12 mouse cellular contexts compared by ENCODE assay signal in the genomic region with DNA sequence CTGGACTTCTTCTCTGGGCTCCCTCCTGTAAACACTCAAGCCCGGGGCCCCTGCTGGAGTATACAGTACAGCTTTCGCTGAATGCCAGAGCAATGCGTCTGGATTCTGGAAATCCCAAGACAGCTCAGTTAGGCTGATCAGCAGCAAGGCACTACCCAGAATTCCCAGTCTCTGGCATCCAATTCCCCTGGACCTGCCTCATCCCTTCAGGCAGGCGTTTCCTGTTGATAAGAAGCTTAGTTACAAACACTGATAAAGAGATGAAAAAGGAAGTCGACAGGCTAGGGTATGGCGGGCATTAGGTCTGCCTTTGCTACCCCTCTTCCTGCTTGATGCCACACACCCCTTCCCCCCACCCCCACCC. TPM values are rescaled to one million over a fixed set of nuclear protein-coding genes. Genes with fewer than 3 reads are reported as not detected.
DNase-seq lines count a peak whose midpoint lies in the region; ATAC-seq lines count a peak whose summit lies in the region.
"Had no signal": no experiment of that assay in that cellular context is flagged by ENCODE, and none has a peak within 500 bp of the region (broad histone marks: within the 10 kb centered on the region; RNA-seq: fewer than 3 reads in every experiment).

No protein-coding gene starts in this region.

- peaks cover 12% of the 10 kb centered on the region for H3K36me3 ChIP-seq in megakaryocyte, embryonic 14.5 days (replicated peaks; ENCODE audit: low read length)
- no peaks in the 10 kb centered on the region for H3K36me3 ChIP-seq in liver, embryonic 12.5 days
- H3K36me3 ChIP-seq: limb, embryonic 13.5 days had no signal

- DNase-seq in adrenal gland, adult (ENCODE audit: inconsistent age in 2 of 2, low spot score in 1 of 2): peak; percentile 23 to 67
- DNase-seq in adrenal gland, postnatal 25 days: no peak
- peak; percentile 41 for DNase-seq in naive thymus-derived CD4-positive, alpha-beta T cell, adult 2 months (ENCODE audit: low read depth)
- no peak for DNase-seq in cerebellum, adult 8-10 months
- no peak for DNase-seq in cerebellum, postnatal 36 days
- DNase-seq: gastrocnemius, postnatal 36 days; right cerebral cortex, adult 18-20 months had no signal

- peaks cover 92% of the 10 kb centered on the region for H3K4me1 ChIP-seq in megakaryocyte, embryonic 14.5 days
- H3K4me1 ChIP-seq in liver, embryonic 12.5 days: peaks cover 54% of the 10 kb centered on the region

- H3K9me3 ChIP-seq in megakaryocyte, embryonic 14.5 days: no peaks in the 10 kb centered on the region
- no peaks in the 10 kb centered on the region for H3K9me3 ChIP-seq in liver, embryonic 12.5 days (replicated peaks)
- H3K9me3 ChIP-seq: limb, embryonic 13.5 days had no signal

- H3K9ac ChIP-seq in liver, embryonic 12.5 days: no peak overlapping the region
- H3K9ac ChIP-seq: limb, embryonic 13.5 days had no signal

- 3% methylated on average over 6 of the region's 6 CpGs for WGBS in liver, embryonic 12.5 days (ENCODE audit: insufficient replicate concordance)

- no peak overlapping the region for H3K27ac ChIP-seq in liver, embryonic 12.5 days
- H3K27ac ChIP-seq: limb, embryonic 13.5 days had no signal

- peak overlapping the region; percentile 92 for H3K4me3 ChIP-seq in megakaryocyte, embryonic 14.5 days (replicated peaks)
- no peak overlapping the region for H3K4me3 ChIP-seq in liver, embryonic 12.5 days
- H3K4me3 ChIP-seq: limb, embryonic 13.5 days had no signal

- no peaks in the 10 kb centered on the region for H3K27me3 ChIP-seq in megakaryocyte, embryonic 14.5 days (replicated peaks)
- H3K27me3 ChIP-seq in liver, embryonic 12.5 days (replicated peaks): peaks cover 26% of the 10 kb centered on the region
- H3K27me3 ChIP-seq: limb, embryonic 13.5 days had no signal

- peak overlapping the region; percentile 46 for H3K4me2 ChIP-seq in liver, embryonic 12.5 days
- H3K4me2 ChIP-seq: limb, embryonic 13.5 days had no signal

- no peak for ATAC-seq in megakaryocyte, adult 5-6 weeks (ENCODE audit: poor library complexity, severe bottlenecking)
- ATAC-seq in liver, embryonic 12.5 days: no peak

RNA-seq across cellular contexts. Expression of a gene that starts 19.6 kb away (rescaled TPM):
- total RNA-seq in adrenal gland, postnatal 25 days (2021): 11.1 and 15.5 TPM in 2 replicates
- polyA plus RNA-seq in megakaryocyte, embryonic 14.5 days (2012; ENCODE audit: insufficient read depth, low replicate concordance): 2.1 and 7.9 TPM in 2 replicates
- total RNA-seq in megakaryocyte, adult 5-6 weeks (2015): 6.9 and 8.2 TPM in 2 replicates
- 27.6 and 34.9 TPM in 2 replicates for total RNA-seq in megakaryocyte, adult 5-6 weeks (2017)
- 1.8 TPM in 2 replicates for polyA plus RNA-seq in liver, embryonic 12.5 days (2016; fragmentation: Nextera tagmentation; extraction: Ambion mirVana)

RNA-seq across cellular contexts. Expression of a gene that starts 26.0 kb away (rescaled TPM):
- total RNA-seq in adrenal gland, postnatal 25 days (2021): 9.0 and 11.2 TPM in 2 replicates
- polyA plus RNA-seq in megakaryocyte, embryonic 14.5 days (2012; ENCODE audit: insufficient read depth, low replicate concordance): 6.1 and 8.2 TPM in 2 replicates
- total RNA-seq in megakaryocyte, adult 5-6 weeks (2015): 7.4 and 7.7 TPM in 2 replicates
- total RNA-seq in megakaryocyte, adult 5-6 weeks (2017): 15.2 and 17.1 TPM in 2 replicates
- 1.9 and 2.2 TPM in 2 replicates for polyA plus RNA-seq in liver, embryonic 12.5 days (2016; fragmentation: Nextera tagmentation; extraction: Ambion mirVana)

RNA-seq across cellular contexts. Expression of a gene that starts 32.3 kb away (rescaled TPM):
- 0.62 and 0.64 TPM in 2 replicates for total RNA-seq in adrenal gland, postnatal 25 days (2021)
- polyA plus RNA-seq in megakaryocyte, embryonic 14.5 days (2012; ENCODE audit: insufficient read depth, low replicate concordance): not detected in 2 replicates
- not detected in 2 replicates for total RNA-seq in megakaryocyte, adult 5-6 weeks (2015)
- total RNA-seq in megakaryocyte, adult 5-6 weeks (2017): not detected in 2 replicates
- polyA plus RNA-seq in liver, embryonic 12.5 days (2016; fragmentation: Nextera tagmentation; extraction: Ambion mirVana): not detected in 2 replicates
- total RNA-seq: gastrocnemius, postnatal 36 days had no signal
- polyA plus RNA-seq: limb, embryonic 13.5 days; testis, adult 2 months had no signal

Comparison
In these comparisons a context has a peak if more than half of its experiments do, and no peak if none do; other contexts are left out.
1. DNase-seq: peak in adrenal gland, adult (2 of 2) and naive thymus-derived CD4-positive, alpha-beta T cell, adult 2 months (single experiment); none in adrenal gland, postnatal 25 days (single experiment), cerebellum, adult 8-10 months (single experiment) and cerebellum, postnatal 36 days (0 of 2).